Mouse (Mus musculus) intestine, embryonic 14.5 days (tissue): ENCODE data around the gene Ube2h. TPM values are rescaled to one million over a fixed set of nuclear protein-coding genes. Genes with fewer than 3 reads are reported as not detected.

ENCODE experiments used
- ATAC-seq: fragments of 200-750 bp; cut with Nextera tagmentation; replicated peaks from 2 replicates; pipeline ENCODE4 v1.8.0; 2017; ENCODE audit warnings: low read depth, moderate number of reproducible peaks, moderate TSS enrichment, moderate library complexity; ENCODE audit not compliant: low FRiP score, low TSS enrichment
- DNase-seq: peaks from one replicate; pipeline ENCODE4 v3.0.0-alpha.2; 2018; ENCODE audit warnings: low spot score
- H3K27ac ChIP-seq: fragments of 300-500 bp; sonication (generic); 2 replicates; pipeline ENCODE4 v1.5.1; 2014; ENCODE audit warnings: low read depth, mild to moderate bottlenecking, control low read depth
- H3K27me3 ChIP-seq: fragments of 300-500 bp; sonication (generic); replicated peaks from 2 replicates; pipeline ENCODE4 v1.6.1; 2014; ENCODE audit warnings: low read length, control low read depth; ENCODE audit not compliant: control insufficient read depth, insufficient read depth
- H3K36me3 ChIP-seq: fragments of 300-500 bp; sonication (generic); 2 replicates; pipeline ENCODE4 v1.6.1; 2014; ENCODE audit warnings: low read length, control low read depth; ENCODE audit not compliant: control insufficient read depth, insufficient read depth
- H3K4me1 ChIP-seq: fragments of 300-500 bp; sonication (generic); replicated peaks from 2 replicates; pipeline ENCODE4 v1.6.1; 2014; ENCODE audit warnings: low read length, control low read depth, mixed read lengths; ENCODE audit not compliant: control insufficient read depth, insufficient read depth
- H3K4me2 ChIP-seq: fragments of 300-500 bp; sonication (generic); 2 replicates; pipeline ENCODE4 v1.6.1; 2014; ENCODE audit warnings: low read length
- H3K4me3 ChIP-seq: fragments of 300-500 bp; sonication (generic); 2 replicates; pipeline ENCODE4 v1.5.1; 2014; ENCODE audit warnings: low read depth, low read length, control low read depth, mixed read lengths
- H3K9ac ChIP-seq: fragments of 300-500 bp; sonication (generic); 2 replicates; pipeline ENCODE4 v1.6.1; 2014; ENCODE audit warnings: mild to moderate bottlenecking, low read length
- H3K9me3 ChIP-seq: fragments of 300-500 bp; sonication (generic); 2 replicates; pipeline ENCODE4 v1.6.1; 2016; ENCODE audit warnings: low read length, control low read depth; ENCODE audit not compliant: control insufficient read depth
- WGBS: fragments of 180-500 bp; shearing (Covaris S2); extraction: QIAGEN DNeasy Blood & Tissue Kit; methylation state at CpG from one replicate; pipeline ENCODE4 v1.1.7; 2014; 5-methylcytosine and 5-hydroxymethylcytosine counted together
- polyA plus RNA-seq: library from polyadenylated mRNA; unstranded; fragments of >200 nt; fragmentation: Nextera tagmentation; extraction: Ambion mirVana; gene quantifications from 2 replicates; pipeline ENCODE4 v1.2.1, GENCODE M21; 2014

The Ube2h gene
- polyA plus RNA-seq, 1 experiment from 2014 or later: 50.5 TPM

GRCm38 (mm10) chr6:30248708-30249107 is 55.6 kb downstream of the Ube2h start:
- Histone ChIP-seq H3K4me1 (no peaks in the 10 kb centered on the region), H3K4me2 (no peak overlapping the region), H3K27ac (no peak overlapping the region), H3K4me3 (no peak overlapping the region), H3K9ac (no peak overlapping the region), H3K9me3 (no peaks in the 10 kb centered on the region), H3K27me3 (no peaks in the 10 kb centered on the region), H3K36me3 (peaks cover 14% of the 10 kb centered on the region)
- WGBS: 87% methylated on average over 3 of the region's 3 CpGs
- no peak for DNase-seq
- ATAC-seq: no peak

- Histone ChIP-seq H3K4me2 (no peak overlapping the region), H3K4me3 (no peak overlapping the region), H3K9ac (no peak overlapping the region), H3K27ac (no peak overlapping the region), H3K9me3 (no peaks in the 10 kb centered on the region), H3K36me3 (0 out of 2 replicates have a peak, but pooled peaks cover 6% of the 10 kb centered on the region), H3K27me3 (no peaks in the 10 kb centered on the region), H3K4me1 (no peaks in the 10 kb centered on the region)
- WGBS: 81% methylated on average over 5 of the region's 5 CpGs
- DNase-seq (no peak), ATAC-seq (no peak)
Observed at GRCm38 (mm10) chr6:30245940-30246339, 58.4 kb downstream of the Ube2h start.

- no peak for ATAC-seq
- 86% methylated on average over 5 of the region's 5 CpGs for WGBS
- no peak for DNase-seq
Observed at GRCm38 (mm10) chr6:30245397-30245796, 58.9 kb downstream of the Ube2h start.

GRCm38 (mm10) chr6:30243347-30244007 is 60.9 kb downstream of the Ube2h start:
- DNase-seq (no peak), ATAC-seq (no peak)
- Histone ChIP-seq H3K27me3 (no peaks in the 10 kb centered on the region), H3K27ac (no peak overlapping the region), H3K4me3 (no peak overlapping the region), H3K4me2 (no peak overlapping the region), H3K9ac (no peak overlapping the region), H3K4me1 (no peaks in the 10 kb centered on the region), H3K36me3 (peaks cover 26% of the 10 kb centered on the region), H3K9me3 (no peaks in the 10 kb centered on the region)
- 89% methylated on average over 9 of the region's 9 CpGs for WGBS

More at GRCm38 (mm10) chr6:30245397-30245796, 58.9 kb downstream of the Ube2h start:
- no peaks in the 10 kb centered on the region for H3K4me1 ChIP-seq
- H3K4me2 ChIP-seq: no peak overlapping the region
- no peak overlapping the region for H3K4me3 ChIP-seq
- H3K9me3 ChIP-seq: no peaks in the 10 kb centered on the region
- H3K27ac ChIP-seq: no peak overlapping the region
- no peak overlapping the region for H3K9ac ChIP-seq
- H3K36me3 ChIP-seq: peaks cover 10% of the 10 kb centered on the region
- no peaks in the 10 kb centered on the region for H3K27me3 ChIP-seq

- no peaks in the 10 kb centered on the region for H3K27me3 ChIP-seq
- 74% methylated on average over 4 of the region's 4 CpGs for WGBS
Observed at GRCm38 (mm10) chr6:30242928-30243327, 61.4 kb downstream of the Ube2h start.

GRCm38 (mm10) chr6:30240105-30240504 is 64.2 kb downstream of the Ube2h start:
- H3K9ac ChIP-seq: no peak overlapping the region
- H3K4me3 ChIP-seq: no peak overlapping the region
- no peaks in the 10 kb centered on the region for H3K27me3 ChIP-seq
- H3K4me2 ChIP-seq: no peak overlapping the region
- H3K4me1 ChIP-seq: no peaks in the 10 kb centered on the region
- no peak for DNase-seq
- 92% methylated on average over 7 of the region's 7 CpGs for WGBS
- no peak for ATAC-seq
- H3K36me3 ChIP-seq: peaks cover 29% of the 10 kb centered on the region
- H3K27ac ChIP-seq: no peak overlapping the region
- H3K9me3 ChIP-seq: no peaks in the 10 kb centered on the region

More at GRCm38 (mm10) chr6:30242928-30243327, 61.4 kb downstream of the Ube2h start:
- ATAC-seq: no peak
- Histone ChIP-seq H3K36me3 (peaks cover 26% of the 10 kb centered on the region), H3K9ac (no peak overlapping the region), H3K4me3 (no peak overlapping the region), H3K27ac (no peak overlapping the region), H3K9me3 (no peaks in the 10 kb centered on the region), H3K4me1 (no peaks in the 10 kb centered on the region), H3K4me2 (no peak overlapping the region)
- DNase-seq: no peak

- ATAC-seq (no peak), DNase-seq (no peak)
- Histone ChIP-seq H3K4me3 (no peak overlapping the region), H3K9me3 (no peaks in the 10 kb centered on the region), H3K9ac (no peak overlapping the region), H3K36me3 (peaks cover 29% of the 10 kb centered on the region), H3K4me2 (no peak overlapping the region), H3K27me3 (no peaks in the 10 kb centered on the region), H3K27ac (no peak overlapping the region), H3K4me1 (no peaks in the 10 kb centered on the region)
- 86% methylated on average over 6 of the region's 6 CpGs for WGBS
Observed at GRCm38 (mm10) chr6:30239207-30239606, 65.1 kb downstream of the Ube2h start.

GRCm38 (mm10) chr6:30238079-30238478 is 66.3 kb downstream of the Ube2h start:
- 88% methylated on average over 2 of the region's 2 CpGs for WGBS
- Histone ChIP-seq H3K27ac (no peak overlapping the region), H3K9me3 (no peaks in the 10 kb centered on the region), H3K4me2 (no peak overlapping the region), H3K36me3 (peaks cover 32% of the 10 kb centered on the region), H3K4me3 (no peak overlapping the region), H3K27me3 (no peaks in the 10 kb centered on the region), H3K4me1 (no peaks in the 10 kb centered on the region), H3K9ac (no peak overlapping the region)
- ATAC-seq (no peak), DNase-seq (no peak)

- Histone ChIP-seq H3K4me1 (no peaks in the 10 kb centered on the region), H3K4me2 (no peak overlapping the region), H3K4me3 (no peak overlapping the region), H3K27ac (no peak overlapping the region), H3K9me3 (no peaks in the 10 kb centered on the region), H3K36me3 (peaks cover 26% of the 10 kb centered on the region), H3K27me3 (no peaks in the 10 kb centered on the region), H3K9ac (no peak overlapping the region)
- ATAC-seq (no peak), DNase-seq (no peak)
- WGBS: 51% methylated on average over 1 of the region's 1 CpGs
Observed at GRCm38 (mm10) chr6:30236564-30236963, 67.8 kb downstream of the Ube2h start.
